Mouse (Mus musculus): ENCODE measurements around the gene Atg2a.
"Not testable (repeated sequence)": the region's sequence is repeated elsewhere in the genome, so short reads cannot be mapped to it uniquely, and the experiment has no call there.

Atg2a gene

GRCm38 (mm10) chr19:6296551-6297210 is 55.2 kb downstream of the Atg2a start:
- ATAC-seq (ENCODE audit: low TSS enrichment) = no peak

DNA sequence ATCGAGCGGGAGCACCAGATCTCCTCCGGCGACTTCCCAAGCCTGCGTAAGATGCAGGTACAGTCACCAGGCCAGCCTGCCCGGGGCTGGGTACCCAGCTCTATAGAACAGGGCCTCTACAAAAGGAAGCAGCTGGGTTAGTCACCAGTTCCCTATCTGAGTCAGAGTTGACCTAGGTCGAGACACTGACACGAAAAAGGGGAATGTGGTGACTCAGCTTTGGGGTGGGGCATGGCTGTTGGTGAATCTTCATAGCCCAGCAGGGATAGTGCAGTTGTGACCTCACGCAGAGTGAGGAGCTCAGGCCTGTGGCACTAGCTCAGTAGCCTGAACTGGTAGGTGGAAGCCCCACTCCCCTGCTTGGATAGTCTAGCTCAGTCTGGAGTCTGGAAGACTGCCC is 56.2 kb downstream of the Atg2a start:
- ATAC-seq (ENCODE audit: low TSS enrichment) = no peak

DNA sequence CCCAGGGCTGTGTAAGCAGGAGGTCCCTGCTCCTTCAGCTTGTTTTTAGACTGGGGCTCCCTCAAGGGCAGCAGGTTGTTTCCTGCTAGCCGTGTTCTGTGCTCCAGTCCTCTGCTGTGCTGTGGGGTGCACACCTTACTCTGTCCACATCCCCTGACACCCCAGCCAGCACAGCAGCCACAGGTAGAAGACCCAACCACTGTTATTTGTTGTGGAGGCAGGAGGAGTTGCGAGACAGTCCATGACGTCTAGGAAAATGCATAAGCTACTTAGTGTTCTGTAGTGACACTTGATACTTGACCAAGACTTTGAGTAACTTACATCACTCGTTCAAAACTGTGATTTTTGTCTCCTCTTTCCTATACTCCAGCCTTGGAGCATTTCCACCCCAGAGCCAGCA is 57.5 kb downstream of the Atg2a start:
- no peak for ATAC-seq (ENCODE audit: low TSS enrichment)

DNA sequence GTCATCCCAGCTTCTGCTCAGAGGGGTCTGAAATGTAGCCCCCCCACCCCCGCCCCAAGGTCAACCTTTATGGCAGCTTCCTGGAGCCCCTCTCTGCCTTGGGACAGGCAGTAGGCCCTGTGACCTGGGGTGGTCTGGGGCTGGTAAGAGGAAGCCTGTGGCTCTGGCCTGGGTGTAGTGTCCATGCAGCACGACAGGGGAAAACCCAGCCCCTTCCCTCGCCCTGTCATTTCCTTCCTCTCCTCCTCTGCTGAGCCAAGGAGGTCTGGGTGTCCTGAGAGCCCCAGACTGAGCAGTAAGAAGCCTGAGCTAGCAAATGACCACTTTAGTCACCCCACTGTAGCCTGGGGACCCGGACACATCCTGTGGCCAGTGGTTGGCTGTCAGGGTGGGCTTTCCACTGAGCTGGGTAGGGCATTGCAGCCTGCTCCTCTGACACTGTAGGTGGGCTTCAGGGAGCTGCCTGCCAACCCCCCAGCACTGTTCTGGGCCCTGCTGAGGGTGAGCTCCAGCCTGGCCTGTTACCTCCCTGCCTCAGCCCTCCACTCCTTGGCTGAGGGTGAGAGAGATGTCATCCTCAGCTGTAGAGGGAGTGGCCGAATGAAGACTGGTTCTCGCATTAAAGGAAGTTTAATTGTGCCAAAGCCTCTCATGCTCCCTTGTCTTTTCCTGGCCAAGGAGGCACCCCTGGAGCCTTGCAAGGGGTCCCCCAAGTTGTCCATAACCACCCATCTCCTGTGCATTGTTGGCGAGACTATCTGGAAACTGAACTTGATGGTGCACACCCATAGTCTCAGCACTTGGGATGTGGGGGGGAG is 58.2 kb downstream of the Atg2a start:
- no peak for ATAC-seq (ENCODE audit: low TSS enrichment)

DNA sequence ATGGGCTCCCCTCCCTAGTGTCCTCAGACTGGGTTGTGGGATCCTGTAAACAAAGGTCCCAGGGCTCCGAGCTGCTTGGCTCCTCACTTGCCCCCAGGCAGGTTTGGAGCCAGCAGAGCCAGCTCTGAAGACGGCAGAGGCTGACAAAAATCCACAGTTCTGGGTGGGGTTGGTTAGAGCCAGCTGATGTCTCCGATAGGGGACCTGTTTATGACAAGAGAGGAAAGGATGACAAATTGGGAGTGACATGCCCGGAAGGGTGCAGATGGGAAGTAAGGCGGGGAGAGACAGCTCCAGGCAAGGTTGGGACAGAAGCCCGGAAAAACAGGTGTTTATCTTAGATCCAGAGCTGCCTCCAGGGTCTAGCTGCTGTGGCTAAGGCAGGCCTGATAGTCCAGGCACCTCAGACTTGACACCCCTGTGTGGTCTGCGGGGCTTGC is 59.0 kb downstream of the Atg2a start:
- ATAC-seq (ENCODE audit: low TSS enrichment) = no peak

DNA sequence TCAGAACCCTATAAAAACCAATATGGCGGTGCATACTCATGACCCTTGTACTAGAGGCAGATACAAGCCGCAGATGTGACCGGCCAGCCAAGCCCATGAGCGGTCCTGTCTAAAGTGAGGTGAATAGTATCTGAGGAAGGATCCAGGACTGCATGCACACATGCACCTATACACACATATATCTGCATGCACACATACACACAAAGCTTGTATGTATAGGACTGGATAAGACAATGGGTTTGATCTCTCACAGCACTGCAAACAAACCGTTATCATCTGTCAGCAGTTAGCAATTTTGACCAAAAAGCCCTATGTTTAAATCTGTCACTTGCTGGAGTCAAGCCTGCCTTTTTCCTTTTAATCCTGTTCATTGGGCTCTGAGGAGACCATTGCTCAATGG is 60.6 kb downstream of the Atg2a start:
- no peak for ATAC-seq (ENCODE audit: low TSS enrichment)

GRCm38 (mm10) chr19:6302522-6302921 is 61.1 kb downstream of the Atg2a start:
- peak; percentile 68; the same call in 1 of the 2 replicates for ATAC-seq (ENCODE audit: low TSS enrichment)

DNA sequence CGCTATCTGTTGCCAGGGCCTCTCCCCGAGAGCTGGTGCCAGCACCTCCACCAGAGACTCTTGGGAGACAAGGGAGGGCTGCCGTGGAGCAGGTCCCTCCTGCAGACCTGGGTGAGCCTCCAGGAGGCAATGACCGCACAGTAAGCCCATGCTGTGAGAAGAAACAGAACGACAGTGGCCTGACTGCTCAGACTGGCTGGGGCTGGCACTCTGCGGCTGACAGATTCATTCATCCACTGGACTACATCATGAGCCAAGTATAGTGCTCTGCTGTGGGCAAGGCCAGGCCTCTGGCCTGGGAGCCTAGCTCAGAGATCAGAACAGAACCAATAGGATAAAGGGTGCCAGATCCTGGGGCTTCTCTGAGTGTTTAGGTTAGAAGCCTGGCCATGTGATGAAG is 62.4 kb downstream of the Atg2a start:
- no peak for ATAC-seq (ENCODE audit: low TSS enrichment)

GRCm38 (mm10) chr19:6304787-6305516 is 63.5 kb downstream of the Atg2a start:
- ATAC-seq (ENCODE audit: low TSS enrichment) = peak; percentile 83

DNA sequence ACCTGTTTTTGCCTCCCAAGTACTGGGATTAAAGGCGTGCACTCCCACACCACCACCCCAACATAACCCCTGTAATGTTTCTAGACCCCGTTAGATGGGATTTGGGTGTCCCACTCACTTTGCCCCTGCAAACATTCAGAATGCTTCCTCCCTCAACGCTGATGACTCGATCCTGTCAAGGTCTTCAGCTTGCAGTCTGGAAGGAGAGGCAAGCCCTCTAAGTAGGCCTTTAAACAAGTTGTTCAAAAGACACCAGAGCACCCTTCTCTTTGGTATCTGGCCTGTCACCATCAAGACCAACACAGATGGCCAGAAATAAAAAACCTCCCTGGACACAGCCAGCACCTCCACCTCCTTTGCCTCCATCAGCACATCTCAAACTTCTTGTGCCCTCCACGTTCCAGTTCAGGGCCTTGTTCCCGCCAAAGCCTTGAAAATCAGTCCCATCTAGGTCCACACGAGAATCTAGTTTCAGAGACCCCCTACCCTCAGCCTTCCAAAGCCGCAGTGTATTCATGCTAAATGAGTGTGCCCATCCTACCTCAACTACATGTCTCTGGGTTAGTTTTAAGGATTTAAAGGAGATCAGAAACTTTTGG is 64.1 kb downstream of the Atg2a start:
- ATAC-seq (ENCODE audit: low TSS enrichment) = no peak

DNA sequence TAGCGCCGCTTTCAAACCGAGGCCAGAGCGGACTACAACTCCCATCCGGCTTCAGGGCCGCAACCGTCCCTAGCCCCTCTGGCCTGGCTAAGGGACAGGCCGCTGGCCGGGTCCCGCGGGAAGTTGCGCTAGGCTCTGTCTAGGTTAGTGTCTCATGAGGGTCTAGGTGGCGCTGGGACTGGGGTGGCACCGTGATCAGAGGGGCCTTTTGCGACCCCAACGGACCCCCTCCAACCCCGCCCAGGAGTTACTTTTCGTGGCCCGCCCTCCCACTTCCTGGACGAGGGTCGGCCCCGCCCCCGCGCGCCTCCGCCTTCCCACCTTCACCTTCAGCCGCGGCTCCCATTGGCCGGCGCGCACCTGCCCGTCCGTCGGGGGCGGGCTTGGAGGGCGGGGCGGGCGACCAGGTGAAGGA is 64.7 kb downstream of the Atg2a start, which contains the start of gene Cdc42bpg:
Gene Cdc42bpg, plus strand, starts transcription at position 320 of the 415 bp plus-strand sequence.
- no peak for ATAC-seq (ENCODE audit: low TSS enrichment)

DNA sequence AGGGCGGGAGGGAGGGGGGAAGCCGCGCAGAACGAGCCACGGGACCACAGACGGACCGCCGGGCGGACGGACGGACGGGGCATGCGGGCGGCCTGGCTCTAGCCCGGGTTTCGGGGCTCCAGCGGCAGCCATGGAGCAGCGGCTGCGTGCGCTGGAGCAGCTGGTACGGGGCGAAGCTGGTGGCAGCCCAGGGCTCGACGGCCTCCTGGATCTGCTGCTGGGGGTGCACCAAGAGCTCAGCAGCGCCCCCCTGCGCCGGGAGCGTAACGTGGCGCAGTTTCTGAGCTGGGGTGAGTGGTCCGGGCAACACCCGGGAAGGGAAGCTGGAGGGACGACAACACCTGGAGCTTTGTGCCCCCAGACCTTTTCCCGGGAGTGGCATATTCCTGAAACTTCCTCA is 65.1 kb downstream of the Atg2a start:
- ATAC-seq (ENCODE audit: low TSS enrichment) = no peak

GRCm38 (mm10) chr19:6307733-6308531 is 66.5 kb downstream of the Atg2a start:
- no peak for ATAC-seq (ENCODE audit: low TSS enrichment)

- ATAC-seq (ENCODE audit: low TSS enrichment) = no peak
Measured at GRCm38 (mm10) chr19:6310181-6310580, 68.7 kb downstream of the Atg2a start.

- ATAC-seq (ENCODE audit: low TSS enrichment) = not testable (repeated sequence)
Measured at GRCm38 (mm10) chr19:6311783-6312182, 70.3 kb downstream of the Atg2a start.

Data from frontal cortex, adult (tissue).